Mouse (Mus musculus) G1E (cell line): ENCODE data around the gene Slc27a3. TPM values are rescaled to one million over a fixed set of nuclear protein-coding genes. Genes with fewer than 3 reads are reported as not detected.

Source experiments
- ATAC-seq: 2 replicates; pipeline ENCODE4 v1.8.0; 2016; ENCODE audit warnings: mild to moderate bottlenecking; ENCODE audit not compliant: insufficient number of reproducible peaks, poor library complexity, low FRiP score, severe bottlenecking; ENCODE audit errors: extremely low read depth
- DNase-seq: peaks from one replicate; pipeline ENCODE4 v3.0.0; 2012; ENCODE audit warnings: low spot score
- H3K27me3 ChIP-seq: 2 replicates; pipeline ENCODE4 v1.6.1; 2012; ENCODE audit warnings: mild to moderate bottlenecking, low read length, inconsistent platforms; ENCODE audit not compliant: insufficient read depth
- H3K36me3 ChIP-seq: replicated peaks from 2 replicates; pipeline ENCODE3; 2012; ENCODE audit warnings: mild to moderate bottlenecking, inconsistent platforms
- H3K4me1 ChIP-seq: 2 replicates; pipeline ENCODE4 v1.6.1; 2012; ENCODE audit warnings: low read depth, low read length, inconsistent platforms, mixed read lengths; ENCODE audit not compliant: insufficient read depth
- H3K4me3 ChIP-seq: 2 replicates; pipeline ENCODE4 v1.5.1; 2012; ENCODE audit warnings: low read depth, mild to moderate bottlenecking, inconsistent platforms, low read length, moderate library complexity, mixed read lengths
- H3K9me3 ChIP-seq: replicated peaks from 2 replicates; pipeline ENCODE4 v1.6.1; 2012; ENCODE audit warnings: inconsistent platforms
- CTCF ChIP-seq: IDR thresholded peaks from 2 replicates; pipeline ENCODE4 v1.5.1; 2012; ENCODE audit warnings: low read depth, low read length, inconsistent platforms, mixed read lengths
- GATA1 ChIP-seq: IDR thresholded peaks from 2 replicates; pipeline ENCODE4 v1.6.1; 2012; ENCODE audit warnings: borderline replicate concordance, low read length, inconsistent platforms, mixed read lengths
- GATA2 ChIP-seq: IDR thresholded peaks from 2 replicates; pipeline ENCODE4 v1.6.1; 2012; ENCODE audit warnings: low read depth, low read length, inconsistent platforms, borderline replicate concordance
- POLR2AphosphoS5 ChIP-seq: IDR thresholded peaks from 2 replicates; pipeline ENCODE4 v1.6.1; 2012; ENCODE audit warnings: low read depth, low read length, inconsistent platforms; ENCODE audit not compliant: insufficient replicate concordance
- TAL1 ChIP-seq: conservative IDR thresholded peaks from 2 replicates; pipeline ENCODE4 v1.6.1; 2012; ENCODE audit warnings: low read depth, low read length, inconsistent platforms, mixed read lengths
- polyA plus RNA-seq: library from polyadenylated mRNA; stranded (reverse); fragments of >175 nt; gene quantifications from 2 replicates; pipeline ENCODE4 v1.2.3, GENCODE M21; 2012
- total RNA-seq, 2 experiments: library from RNA; stranded (forward) in 1 of 2; stranded (reverse) in 1 of 2; fragments of 200-1000 nt in 1 of 2; fragments of >200 nt in 1 of 2; fragmentation: Nextera tagmentation in 1 of 2; gene quantifications; 2 replicates each; pipeline ENCODE4 v1.2.3; 2014 to 2017

Slc27a3 gene
- total and polyA plus RNA-seq, 3 experiments: 1.3 to 2.9 (median 2.7) TPM

- ATAC-seq (no peak), DNase-seq (no peak)
- H3K4me1 ChIP-seq: peaks cover 9% of the 10 kb centered on the region
- H3K4me3 ChIP-seq: no peak overlapping the region
- H3K36me3 ChIP-seq: no peaks in the 10 kb centered on the region
- H3K9me3 ChIP-seq: no peaks in the 10 kb centered on the region
- H3K27me3 ChIP-seq: peaks cover 37% of the 10 kb centered on the region
- no peak for TF ChIP-seq GATA1
- TF ChIP-seq TAL1: no peak
- TF ChIP-seq CTCF: no peak
- TF ChIP-seq POLR2AphosphoS5: no peak
- no peak for TF ChIP-seq GATA2
These were observed 15.4 kb downstream of the Slc27a3 start for GRCm38 (mm10) chr3:90374368-90374767.

- no peaks in the 10 kb centered on the region for H3K36me3 ChIP-seq
- peak; percentile 78 for TF ChIP-seq CTCF
- TF ChIP-seq POLR2AphosphoS5: no peak
- H3K27me3 ChIP-seq: peaks cover 37% of the 10 kb centered on the region
- no peak overlapping the region for H3K4me3 ChIP-seq
- peaks cover 9% of the 10 kb centered on the region for H3K4me1 ChIP-seq
- peak; percentile 28; the same call in 1 of the 2 replicates for ATAC-seq
- H3K9me3 ChIP-seq: no peaks in the 10 kb centered on the region
- DNase-seq: peak; percentile 61
These were observed 16.2 kb downstream of the Slc27a3 start for GRCm38 (mm10) chr3:90373432-90374028.

GRCm38 (mm10) chr3:90372817-90373216 is 16.9 kb downstream of the Slc27a3 start:
- ATAC-seq (no peak), DNase-seq (no peak)
- H3K27me3 ChIP-seq: peaks cover 37% of the 10 kb centered on the region
- H3K4me1 ChIP-seq: peaks cover 9% of the 10 kb centered on the region
- no peaks in the 10 kb centered on the region for H3K9me3 ChIP-seq
- TF ChIP-seq TAL1 (no peak), CTCF (no peak), POLR2AphosphoS5 (no peak), GATA2 (no peak), GATA1 (no peak)
- no peak overlapping the region for H3K4me3 ChIP-seq
- H3K36me3 ChIP-seq: no peaks in the 10 kb centered on the region

- H3K36me3 ChIP-seq: no peaks in the 10 kb centered on the region
- peaks cover 9% of the 10 kb centered on the region for H3K4me1 ChIP-seq
- H3K27me3 ChIP-seq: peaks cover 32% of the 10 kb centered on the region
- no peak for ATAC-seq
- TF ChIP-seq TAL1 (no peak), GATA1 (no peak), POLR2AphosphoS5 (no peak), CTCF (no peak)
- H3K4me3 ChIP-seq: no peak overlapping the region
- H3K9me3 ChIP-seq: no peaks in the 10 kb centered on the region
- no peak for DNase-seq
These were observed 17.9 kb downstream of the Slc27a3 start for GRCm38 (mm10) chr3:90371857-90372256.

GRCm38 (mm10) chr3:90369041-90369440 is 20.7 kb downstream of the Slc27a3 start:
- no peak for ATAC-seq
- Histone ChIP-seq H3K4me3 (no peak overlapping the region), H3K9me3 (no peaks in the 10 kb centered on the region), H3K36me3 (peaks cover 3% of the 10 kb centered on the region), H3K4me1 (no peaks in the 10 kb centered on the region; the same call in 1 of the 2 replicates), H3K27me3 (peaks cover 19% of the 10 kb centered on the region)
- DNase-seq: no peak
- TF ChIP-seq CTCF: no peak
- TF ChIP-seq GATA1: no peak
- no peak for TF ChIP-seq TAL1
- no peak for TF ChIP-seq GATA2
- TF ChIP-seq POLR2AphosphoS5: no peak

- peaks cover 12% of the 10 kb centered on the region for H3K27me3 ChIP-seq
- TF ChIP-seq POLR2AphosphoS5 (no peak), GATA2 (no peak), TAL1 (no peak)
- H3K36me3 ChIP-seq: peaks cover 12% of the 10 kb centered on the region
- H3K4me3 ChIP-seq: no peak overlapping the region
- H3K9me3 ChIP-seq: no peaks in the 10 kb centered on the region
- ATAC-seq (no peak), DNase-seq (no peak)
- no peaks in the 10 kb centered on the region for H3K4me1 ChIP-seq
These were observed 22.6 kb downstream of the Slc27a3 start for GRCm38 (mm10) chr3:90367001-90367632.

GRCm38 (mm10) chr3:90362346-90362745 is 27.4 kb downstream of the Slc27a3 start:
- no peak overlapping the region for H3K4me3 ChIP-seq
- no peak for ATAC-seq

More at GRCm38 (mm10) chr3:90362346-90362745, 27.4 kb downstream of the Slc27a3 start:
- DNase-seq: no peak
- TF ChIP-seq POLR2AphosphoS5 (no peak), GATA1 (no peak), GATA2 (no peak), CTCF (no peak), TAL1 (no peak)
- Histone ChIP-seq H3K36me3 (peaks cover 50% of the 10 kb centered on the region), H3K9me3 (no peaks in the 10 kb centered on the region), H3K4me1 (no peaks in the 10 kb centered on the region), H3K27me3 (no peaks in the 10 kb centered on the region)
